Comparison of ENCODE assay signal across 8 mouse cellular contexts in genomic region chr17:43701060-43701459, GRCm38 (mm10). TPM values are rescaled to one million over a fixed set of nuclear protein-coding genes. Genes with fewer than 3 reads are reported as not detected.
DNase-seq lines count a peak whose midpoint lies in the region; ATAC-seq and TF ChIP-seq lines count a peak whose summit lies in the region.
"Had no signal": no experiment of that assay in that cellular context is flagged by ENCODE, and none has a peak within 500 bp of the region (broad histone marks: within the 10 kb centered on the region; RNA-seq: fewer than 3 reads in every experiment).

No protein-coding gene starts in this region.

- H3K27ac ChIP-seq in testis, adult 2 months (ENCODE audit: control insufficient read depth, insufficient read depth, low read depth, low read length) = no peak overlapping the region
- H3K27ac ChIP-seq in hindbrain, postnatal 0 days = no peak overlapping the region
- no peak overlapping the region for H3K27ac ChIP-seq in liver, adult 2 months (replicated peaks; ENCODE audit: insufficient read depth, low read depth, low read length)
- H3K27ac ChIP-seq: hindbrain, embryonic 15.5 days had no signal

- H3K27me3 ChIP-seq in testis, adult 2 months (ENCODE audit: control insufficient read depth, insufficient read depth, low read length) = no peaks in the 10 kb centered on the region
- H3K27me3 ChIP-seq in hindbrain, postnatal 0 days (ENCODE audit: insufficient read depth, low read length) = no peaks in the 10 kb centered on the region
- no peaks in the 10 kb centered on the region for H3K27me3 ChIP-seq in liver, adult 2 months (ENCODE audit: control insufficient read depth, insufficient read depth, low read length)
- H3K27me3 ChIP-seq: hindbrain, embryonic 15.5 days had no signal

- ATAC-seq in hindbrain, postnatal 0 days = no peak

- TF ChIP-seq CTCF in testis, adult 2 months (IDR thresholded peaks at IDR 0.05; ENCODE audit: control insufficient read depth, insufficient read depth, insufficient replicate concordance, low read depth, low read length) = peak; percentile 51; the same call in 1 of the 2 replicates
- peak; percentile 86 for TF ChIP-seq CTCF in hindbrain, postnatal 0 days (IDR thresholded peaks at IDR 0.05; ENCODE audit: low read depth)
- TF ChIP-seq CTCF in liver, adult 2 months (IDR thresholded peaks at IDR 0.05; ENCODE audit: low read depth, low read length) = peak; percentile 58

- H3K9ac ChIP-seq in hindbrain, postnatal 0 days (replicated peaks; ENCODE audit: low read length) = no peak overlapping the region
- H3K9ac ChIP-seq in liver, adult 2 months (ENCODE audit: low read depth, low read length) = no peak overlapping the region
- H3K9ac ChIP-seq: hindbrain, embryonic 15.5 days had no signal

- no peaks in the 10 kb centered on the region for H3K79me2 ChIP-seq in liver, adult 2 months (ENCODE audit: control insufficient read depth, insufficient read depth, low read length)

- no peak overlapping the region for H3K4me2 ChIP-seq in hindbrain, postnatal 0 days (ENCODE audit: low read depth, low read length)
- H3K4me2 ChIP-seq: hindbrain, embryonic 15.5 days had no signal

- H3K9me3 ChIP-seq in hindbrain, postnatal 0 days (ENCODE audit: low read length) = no peaks in the 10 kb centered on the region
- H3K9me3 ChIP-seq: hindbrain, embryonic 15.5 days had no signal

- no peak for DNase-seq in testis, postnatal 14 days (ENCODE audit: low spot score)
- DNase-seq in adrenal gland, postnatal 10 days = peak; percentile 76
- DNase-seq in embryo, embryonic 10 days (ENCODE audit: low spot score) = peak; percentile 70
- DNase-seq in hindbrain, postnatal 0 days (ENCODE audit: low spot score) = peak; percentile 80
- peak; percentile 18 for DNase-seq in liver, adult 2 months (ENCODE audit: extremely low read depth, low read depth, low spot score)
- peak; percentile 61 to 69 for DNase-seq in right cerebral cortex, postnatal 10 days (ENCODE audit: low spot score in 2 of 2)

- no peak for TF ChIP-seq POLR2A in testis, adult 2 months (IDR thresholded peaks at IDR 0.05; ENCODE audit: control insufficient read depth, low read depth, low read length)
- TF ChIP-seq POLR2A in liver, adult 2 months (IDR thresholded peaks at IDR 0.05; ENCODE audit: extremely low read depth, insufficient read depth, low read length) = no peak

- no peak overlapping the region for H3K4me3 ChIP-seq in testis, adult 2 months (ENCODE audit: control insufficient read depth, low read depth, low read length)
- no peak overlapping the region for H3K4me3 ChIP-seq in hindbrain, postnatal 0 days (ENCODE audit: low read length)
- H3K4me3 ChIP-seq in liver, adult 2 months (ENCODE audit: insufficient read depth, low read depth, low read length) = no peak overlapping the region
- H3K4me3 ChIP-seq: hindbrain, embryonic 15.5 days had no signal

- 69% methylated on average over 6 of the region's 6 CpGs for WGBS in hindbrain, postnatal 0 days
- WGBS in liver, adult 2 months = 87% methylated on average over 6 of the region's 6 CpGs

- peaks cover 4% of the 10 kb centered on the region; the same call in 1 of the 2 replicates for H3K4me1 ChIP-seq in testis, adult 2 months (ENCODE audit: control insufficient read depth, insufficient read depth, low read length)
- no peaks in the 10 kb centered on the region for H3K4me1 ChIP-seq in hindbrain, postnatal 0 days (ENCODE audit: insufficient read depth, low read length)
- H3K4me1 ChIP-seq in liver, adult 2 months (ENCODE audit: control insufficient read depth, insufficient read depth, low read length) = no peaks in the 10 kb centered on the region
- H3K4me1 ChIP-seq: hindbrain, embryonic 15.5 days had no signal

- no peaks in the 10 kb centered on the region for H3K36me3 ChIP-seq in testis, adult 2 months (ENCODE audit: control insufficient read depth, insufficient read depth, low read length)
- H3K36me3 ChIP-seq in hindbrain, postnatal 0 days (ENCODE audit: insufficient read depth, low read length) = no peaks in the 10 kb centered on the region
- H3K36me3 ChIP-seq in liver, adult 2 months (ENCODE audit: control insufficient read depth, insufficient read depth, low read length) = peaks cover 3% of the 10 kb centered on the region
- H3K36me3 ChIP-seq: hindbrain, embryonic 15.5 days had no signal

RNA-seq across cellular contexts. Expression of gene Cyp39a1, which starts 33.8 kb away (rescaled TPM):
- polyA plus RNA-seq in testis, adult 2 months (2012; rRNA removed) = 2.7 and 2.8 TPM in 2 replicates
- total RNA-seq in adrenal gland, postnatal 10 days (2021) = 10 to 100 TPM in 1 of 2 experiments, 1 to 10 TPM in 1; 8.0 to 10.9 TPM
- 1.2 and 1.9 TPM in 2 replicates for total RNA-seq in hindbrain, postnatal 0 days (2014; rRNA removed)
- polyA plus RNA-seq in hindbrain, postnatal 0 days (2015; fragmentation: Nextera tagmentation; extraction: Ambion mirVana) = 13.3 and 16.0 TPM in 2 replicates
- 39.7 and 51.4 TPM in 2 replicates for total RNA-seq in liver, adult 2 months (2014; rRNA removed)
- polyA plus RNA-seq in liver, adult 2 months (2012; rRNA removed) = 9.0 and 9.6 TPM in 2 replicates

RNA-seq across cellular contexts. Expression of gene Slc25a27, which starts 34.0 kb away (rescaled TPM):
- polyA plus RNA-seq in testis, adult 2 months (2012; rRNA removed) = 4.3 and 4.6 TPM in 2 replicates
- 1 to 10 TPM; 3.1 to 6.7 TPM for total RNA-seq in adrenal gland, postnatal 10 days (2021)
- total RNA-seq in hindbrain, postnatal 0 days (2014; rRNA removed) = 41.8 and 45.1 TPM in 2 replicates
- polyA plus RNA-seq in hindbrain, postnatal 0 days (2015; fragmentation: Nextera tagmentation; extraction: Ambion mirVana) = 70.6 and 71.4 TPM in 2 replicates
- total RNA-seq in liver, adult 2 months (2014; rRNA removed) = 2.6 and 3.0 TPM in 2 replicates
- 0.42 and 1.2 TPM in 2 replicates for polyA plus RNA-seq in liver, adult 2 months (2012; rRNA removed)
